10 mouse cellular contexts compared by ENCODE assay signal in genomic region chr13:63944344-63945021, GRCm38 (mm10).
A peak's percentile ranks its signal among the peaks of the same experiment; 100 is the strongest.
DNase-seq lines count a peak whose midpoint lies in the region; ATAC-seq and TF ChIP-seq lines count a peak whose summit lies in the region.
"Had no signal": no experiment of that assay in that cellular context is flagged by ENCODE, and none has a peak within 500 bp of the region (broad histone marks: within the 10 kb centered on the region; RNA-seq: fewer than 3 reads in every experiment).

No protein-coding gene starts in this region.

- H3K4me2 ChIP-seq in intestine, embryonic 14.5 days (ENCODE audit: low read length), result no peak overlapping the region
- no peak overlapping the region for H3K4me2 ChIP-seq in intestine, embryonic 16.5 days (ENCODE audit: low read depth, low read length)
- no peak overlapping the region for H3K4me2 ChIP-seq in limb, embryonic 15.5 days

- WGBS in intestine, embryonic 14.5 days, result 51% methylated on average over 13 of the region's 13 CpGs
- WGBS in intestine, embryonic 16.5 days, result 54% methylated on average over 13 of the region's 13 CpGs
- WGBS in limb, embryonic 15.5 days, result 49% methylated on average over 13 of the region's 13 CpGs

- H3K9me3 ChIP-seq in intestine, embryonic 14.5 days (ENCODE audit: control insufficient read depth, low read length), result no peaks in the 10 kb centered on the region
- H3K9me3 ChIP-seq in intestine, embryonic 16.5 days (ENCODE audit: control insufficient read depth, low read length), result no peaks in the 10 kb centered on the region
- no peaks in the 10 kb centered on the region for H3K9me3 ChIP-seq in limb, embryonic 15.5 days

- intact Hi-C loops in left cerebral cortex, postnatal 25 days (cut with DNase I), result no loop called here

- POLR2A ChIA-PET in Patski (lab: Charles Lee), result no interaction called here

- no peak for TF ChIP-seq CTCF in Patski (IDR thresholded peaks at IDR 0.05)
- TF ChIP-seq CTCF in brain, embryonic 14.5 days (IDR thresholded peaks at IDR 0.05; ENCODE audit: borderline replicate concordance, extremely low read depth, insufficient read depth, insufficient read length), result no peak

- no peak overlapping the region for H3K9ac ChIP-seq in intestine, embryonic 14.5 days (ENCODE audit: low read length)
- H3K9ac ChIP-seq in intestine, embryonic 16.5 days (ENCODE audit: low read depth, low read length), result no peak overlapping the region
- H3K9ac ChIP-seq in limb, embryonic 15.5 days, result no peak overlapping the region

- peaks cover 8% of the 10 kb centered on the region for H3K4me1 ChIP-seq in intestine, embryonic 14.5 days (replicated peaks; ENCODE audit: control insufficient read depth, insufficient read depth, low read length)
- H3K4me1 ChIP-seq in intestine, embryonic 16.5 days (ENCODE audit: control insufficient read depth, insufficient read depth, low read length), result 0 out of 2 replicates have a peak, but pooled peaks cover 4% of the 10 kb centered on the region
- H3K4me1 ChIP-seq in limb, embryonic 15.5 days, result no peaks in the 10 kb centered on the region; the same call in 1 of the 2 replicates

- CTCF ChIA-PET in Patski (lab: Charles Lee), result interaction anchor here (0.8 to 1.1 kb wide), 2 partner anchors 26 to 30 kb away, joined by 3 read pairs; no protein-coding TSS in a partner anchor

- no peaks in the 10 kb centered on the region for H3K36me3 ChIP-seq in intestine, embryonic 14.5 days (ENCODE audit: control insufficient read depth, insufficient read depth, low read length)
- H3K36me3 ChIP-seq in intestine, embryonic 16.5 days (ENCODE audit: control insufficient read depth, insufficient read depth, low read length), result no peaks in the 10 kb centered on the region
- H3K36me3 ChIP-seq in limb, embryonic 15.5 days, result no peaks in the 10 kb centered on the region

- in situ Hi-C loops in Patski (cut with MboI; ENCODE audit: low pct_unique_long_range_greater_than_20kb), result no loop called here

- DNase-seq in intestine, embryonic 14.5 days (ENCODE audit: low spot score), result no peak
- DNase-seq in Patski (ENCODE audit: low read depth, low spot score), result peak; percentile 67
- peak; percentile 57 for DNase-seq in brain, embryonic 14.5 days (ENCODE audit: low read depth)
- DNase-seq in left cerebral cortex, postnatal 25 days (ENCODE audit: low spot score in 2 of 2), result no peak
- no peak for DNase-seq in right cerebral cortex, postnatal 14 days
- DNase-seq: cerebellum, adult 9-11 months; heart, postnatal 36 days had no signal

- no peak for ATAC-seq in intestine, embryonic 14.5 days (replicated peaks; ENCODE audit: low FRiP score, low TSS enrichment, low read depth)
- ATAC-seq in intestine, embryonic 16.5 days, result no peak
- peak; percentile 63 for ATAC-seq in Patski
- no peak for ATAC-seq in limb, embryonic 15.5 days (ENCODE audit: insufficient number of reproducible peaks, low FRiP score, low TSS enrichment, low read depth)
- ATAC-seq: lung, postnatal 0 days had no signal

- H3K4me3 ChIP-seq in intestine, embryonic 14.5 days (ENCODE audit: low read depth, low read length), result no peak overlapping the region
- no peak overlapping the region for H3K4me3 ChIP-seq in intestine, embryonic 16.5 days (ENCODE audit: low read length)
- no peak overlapping the region for H3K4me3 ChIP-seq in limb, embryonic 15.5 days

- no peaks in the 10 kb centered on the region for H3K27me3 ChIP-seq in intestine, embryonic 14.5 days (replicated peaks; ENCODE audit: control insufficient read depth, insufficient read depth, low read length)
- H3K27me3 ChIP-seq in intestine, embryonic 16.5 days (replicated peaks; ENCODE audit: control insufficient read depth, insufficient read depth, low read length), result no peaks in the 10 kb centered on the region
- H3K27me3 ChIP-seq in Patski, result no peaks in the 10 kb centered on the region
- H3K27me3 ChIP-seq in limb, embryonic 15.5 days, result no peaks in the 10 kb centered on the region

- H3K27ac ChIP-seq in intestine, embryonic 14.5 days (ENCODE audit: low read depth), result peak overlapping the region; percentile 0; the same call in 1 of the 2 replicates
- no peak overlapping the region for H3K27ac ChIP-seq in intestine, embryonic 16.5 days (ENCODE audit: low read length)
- H3K27ac ChIP-seq in limb, embryonic 15.5 days, result 0 out of 2 replicates have a peak overlapping the region, but pooled peaks have one; percentile 7

- no peak for TF ChIP-seq POLR2A in brain, embryonic 14.5 days (IDR thresholded peaks at IDR 0.05; ENCODE audit: borderline replicate concordance, extremely low read depth, insufficient read depth, insufficient read length, poor library complexity, severe bottlenecking)

Comparison
In these comparisons a context has a peak if more than half of its experiments do, and no peak if none do; other contexts are left out.
1. DNase-seq: peak in Patski (single experiment) and brain, embryonic 14.5 days (single experiment); none in intestine, embryonic 14.5 days (single experiment), left cerebral cortex, postnatal 25 days (0 of 2) and right cerebral cortex, postnatal 14 days (single experiment).